ENCODE assay signal across 28 mouse cellular contexts in genomic region chr11:18880806-18881205, GRCm38 (mm10).
DNase-seq lines count a peak whose midpoint lies in the region; ATAC-seq lines count a peak whose summit lies in the region.
"Had no signal": no experiment of that assay in that cellular context is flagged by ENCODE, and none has a peak within 500 bp of the region (broad histone marks: within the 10 kb centered on the region; RNA-seq: fewer than 3 reads in every experiment).

No protein-coding gene starts in this region.

- no peak for DNase-seq in hindbrain, embryonic 10.5 days (ENCODE audit: low spot score)
- DNase-seq in neural tube, embryonic 11.5 days (ENCODE audit: low spot score): peak; percentile 32
- DNase-seq in hindbrain, embryonic 14.5 days (ENCODE audit: low spot score): no peak
- DNase-seq in thymus, postnatal 4 days: no peak
- DNase-seq in kidney, postnatal 10 days: no peak
- DNase-seq: adrenal gland, adult 8-10 months; cerebellum, adult 11 months; cerebellum, adult 9-11 months; gastrocnemius, adult 2 months; gastrocnemius, postnatal 36 days; heart, adult 18-20 months; heart, postnatal 36 days; kidney, adult 2 months; layer of hippocampus, adult 9-11 months; lung, adult 2 months; thymus, postnatal 14 days had no signal

- H3K27ac ChIP-seq in hindbrain, embryonic 10.5 days: peak overlapping the region; percentile 17; the same call in 1 of the 2 replicates
- H3K27ac ChIP-seq in hindbrain, embryonic 16.5 days (ENCODE audit: low read depth, low read length): no peak overlapping the region
- H3K27ac ChIP-seq in neural tube, embryonic 11.5 days (ENCODE audit: low read depth, low read length): 0 out of 2 replicates have a peak overlapping the region, but pooled peaks have one; percentile 29
- H3K27ac ChIP-seq in neural tube, embryonic 15.5 days (replicated peaks): no peak overlapping the region
- H3K27ac ChIP-seq in hindbrain, embryonic 14.5 days: peak overlapping the region; percentile 94
- H3K27ac ChIP-seq: gastrocnemius, adult 2 months; limb, embryonic 10.5 days; limb, embryonic 15.5 days; liver, embryonic 14.5 days had no signal

- ATAC-seq in hindbrain, embryonic 16.5 days: no peak
- ATAC-seq in neural tube, embryonic 11.5 days (ENCODE audit: insufficient read depth, low FRiP score, low TSS enrichment): no peak
- no peak for ATAC-seq in neural tube, embryonic 15.5 days (ENCODE audit: low FRiP score)
- ATAC-seq in hindbrain, embryonic 14.5 days (ENCODE audit: low FRiP score): no peak
- ATAC-seq: forebrain, embryonic 16.5 days; inflammation-experienced regulatory T-cells, adult 6 months had no signal

- peaks cover 10% of the 10 kb centered on the region; the same call in 1 of the 2 replicates for H3K27me3 ChIP-seq in hindbrain, embryonic 10.5 days (ENCODE audit: insufficient read depth, poor library complexity, severe bottlenecking)
- no peaks in the 10 kb centered on the region for H3K27me3 ChIP-seq in hindbrain, embryonic 16.5 days (replicated peaks; ENCODE audit: control insufficient read depth, insufficient read depth, low read length)
- H3K27me3 ChIP-seq in neural tube, embryonic 11.5 days (ENCODE audit: control insufficient read depth, insufficient read depth, low read length): no peaks in the 10 kb centered on the region
- no peaks in the 10 kb centered on the region for H3K27me3 ChIP-seq in neural tube, embryonic 15.5 days (replicated peaks)
- no peaks in the 10 kb centered on the region for H3K27me3 ChIP-seq in hindbrain, embryonic 14.5 days (ENCODE audit: control insufficient read depth, insufficient read depth, low read length)

- H3K4me3 ChIP-seq in hindbrain, embryonic 10.5 days: no peak overlapping the region
- no peak overlapping the region for H3K4me3 ChIP-seq in hindbrain, embryonic 16.5 days (ENCODE audit: low read length)
- H3K4me3 ChIP-seq in neural tube, embryonic 11.5 days (ENCODE audit: low read depth, low read length): no peak overlapping the region
- no peak overlapping the region for H3K4me3 ChIP-seq in neural tube, embryonic 15.5 days (replicated peaks)
- no peak overlapping the region for H3K4me3 ChIP-seq in hindbrain, embryonic 14.5 days (replicated peaks; ENCODE audit: low read length)
- H3K4me3 ChIP-seq: erythroblast, embryonic 14.5 days; gastrocnemius, adult 2 months; limb, embryonic 10.5 days; limb, embryonic 15.5 days; midbrain, embryonic 10.5 days; myocyte had no signal

- H3K4me2 ChIP-seq in hindbrain, embryonic 16.5 days (ENCODE audit: low read length): no peak overlapping the region
- no peak overlapping the region for H3K4me2 ChIP-seq in neural tube, embryonic 11.5 days (ENCODE audit: low read depth)
- H3K4me2 ChIP-seq in neural tube, embryonic 15.5 days: no peak overlapping the region
- no peak overlapping the region for H3K4me2 ChIP-seq in hindbrain, embryonic 14.5 days (replicated peaks)
- H3K4me2 ChIP-seq: heart, embryonic 11.5 days; limb, embryonic 15.5 days had no signal

- peaks cover 17% of the 10 kb centered on the region for H3K36me3 ChIP-seq in hindbrain, embryonic 10.5 days
- no peaks in the 10 kb centered on the region for H3K36me3 ChIP-seq in hindbrain, embryonic 16.5 days (ENCODE audit: control insufficient read depth, insufficient read depth, low read length)
- no peaks in the 10 kb centered on the region for H3K36me3 ChIP-seq in neural tube, embryonic 11.5 days (ENCODE audit: control insufficient read depth, insufficient read depth, low read length)
- no peaks in the 10 kb centered on the region for H3K36me3 ChIP-seq in neural tube, embryonic 15.5 days
- peaks cover 5% of the 10 kb centered on the region; the same call in 1 of the 2 replicates for H3K36me3 ChIP-seq in hindbrain, embryonic 14.5 days (replicated peaks; ENCODE audit: control insufficient read depth, insufficient read depth)
- H3K36me3 ChIP-seq: G1E; limb, embryonic 15.5 days had no signal

- H3K4me1 ChIP-seq in hindbrain, embryonic 10.5 days (replicated peaks): peaks cover 89% of the 10 kb centered on the region
- peaks cover 26% of the 10 kb centered on the region for H3K4me1 ChIP-seq in hindbrain, embryonic 16.5 days (ENCODE audit: control insufficient read depth, insufficient read depth, low read depth, low read length)
- H3K4me1 ChIP-seq in neural tube, embryonic 11.5 days (ENCODE audit: control insufficient read depth, insufficient read depth, low read length): peaks cover 63% of the 10 kb centered on the region
- H3K4me1 ChIP-seq in neural tube, embryonic 15.5 days: peaks cover 66% of the 10 kb centered on the region
- peaks cover 83% of the 10 kb centered on the region for H3K4me1 ChIP-seq in hindbrain, embryonic 14.5 days (replicated peaks; ENCODE audit: control insufficient read depth, insufficient read depth, low read length)

- WGBS in hindbrain, embryonic 10.5 days: 55% methylated on average over 5 of the region's 5 CpGs
- 25% methylated on average over 5 of the region's 5 CpGs for WGBS in hindbrain, embryonic 16.5 days
- 33% methylated on average over 5 of the region's 5 CpGs for WGBS in neural tube, embryonic 11.5 days
- WGBS in neural tube, embryonic 15.5 days: 23% methylated on average over 5 of the region's 5 CpGs
- 17% methylated on average over 5 of the region's 5 CpGs for whole genome bisulfite sequencing in hindbrain, embryonic 14.5 days

- H3K9ac ChIP-seq in hindbrain, embryonic 16.5 days (ENCODE audit: low read depth, low read length): no peak overlapping the region
- no peak overlapping the region for H3K9ac ChIP-seq in neural tube, embryonic 11.5 days (ENCODE audit: low read length)
- no peak overlapping the region for H3K9ac ChIP-seq in neural tube, embryonic 15.5 days (replicated peaks)
- H3K9ac ChIP-seq in hindbrain, embryonic 14.5 days: no peak overlapping the region
- H3K9ac ChIP-seq: limb, embryonic 15.5 days; liver, embryonic 14.5 days had no signal

- H3K9me3 ChIP-seq in hindbrain, embryonic 10.5 days: no peaks in the 10 kb centered on the region
- H3K9me3 ChIP-seq in hindbrain, embryonic 16.5 days (ENCODE audit: control insufficient read depth, low read length): no peaks in the 10 kb centered on the region
- H3K9me3 ChIP-seq in neural tube, embryonic 11.5 days (ENCODE audit: control insufficient read depth, low read length): no peaks in the 10 kb centered on the region
- H3K9me3 ChIP-seq in neural tube, embryonic 15.5 days (replicated peaks): no peaks in the 10 kb centered on the region
- no peaks in the 10 kb centered on the region for H3K9me3 ChIP-seq in hindbrain, embryonic 14.5 days (ENCODE audit: control insufficient read depth, low read length)
- H3K9me3 ChIP-seq: G1E; limb, embryonic 10.5 days; limb, embryonic 15.5 days; midbrain, embryonic 10.5 days had no signal

Comparison
In these comparisons a context has a peak if more than half of its experiments do, and no peak if none do; other contexts are left out.
1. H3K27ac ChIP-seq: peak in hindbrain, embryonic 10.5 days (single experiment), neural tube, embryonic 11.5 days (single experiment) and hindbrain, embryonic 14.5 days (single experiment); none in hindbrain, embryonic 16.5 days (single experiment) and neural tube, embryonic 15.5 days (single experiment).